Mouse (Mus musculus) limb, embryonic 14.5 days (tissue): ENCODE data around the gene Skiv2l. TPM values are rescaled to one million over a fixed set of nuclear protein-coding genes. Genes with fewer than 3 reads are reported as not detected.
"Not testable (repeated sequence)": the region's sequence is repeated elsewhere in the genome, so short reads cannot be mapped to it uniquely, and the experiment has no call there.

Experiments
- ATAC-seq: fragments of 200-750 bp; cut with Nextera tagmentation; 2 replicates; pipeline ENCODE4 v1.8.0; 2017; ENCODE audit warnings: low read depth, moderate number of reproducible peaks, moderate TSS enrichment; ENCODE audit not compliant: low FRiP score
- DNase-seq: peaks from one replicate; pipeline ENCODE4 v3.0.0-alpha.2; 2015; ENCODE audit warnings: low spot score
- H3K27ac ChIP-seq: fragments of 300-500 bp; sonication (generic); replicated peaks from 2 replicates; pipeline ENCODE4 v1.5.1; 2014; ENCODE audit warnings: low read depth, mild to moderate bottlenecking, low read length, moderate library complexity, mixed read lengths
- H3K27me3 ChIP-seq: fragments of 300-500 bp; sonication (generic); 2 replicates; pipeline ENCODE4 v1.6.1; 2014; ENCODE audit warnings: low read length, mixed read lengths; ENCODE audit not compliant: control insufficient read depth, insufficient read depth
- H3K36me3 ChIP-seq: fragments of 300-500 bp; sonication (generic); 2 replicates; pipeline ENCODE4 v1.6.1; 2014; ENCODE audit warnings: mild to moderate bottlenecking, low read length, moderate library complexity, mixed read lengths; ENCODE audit not compliant: control insufficient read depth, insufficient read depth
- H3K4me1 ChIP-seq: fragments of 300-500 bp; sonication (generic); 2 replicates; pipeline ENCODE4 v1.6.1; 2014; ENCODE audit warnings: antibody characterized with exemption, low read length, mixed read lengths; ENCODE audit not compliant: control insufficient read depth, insufficient read depth
- H3K4me2 ChIP-seq: fragments of 300-500 bp; sonication (generic); replicated peaks from 2 replicates; pipeline ENCODE4 v1.6.1; 2014; ENCODE audit warnings: low read depth, mild to moderate bottlenecking, low read length, moderate library complexity; ENCODE audit not compliant: severe bottlenecking
- H3K4me3 ChIP-seq: fragments of 300-500 bp; sonication (generic); replicated peaks from 2 replicates; pipeline ENCODE4 v1.5.1; 2014; ENCODE audit warnings: low read length
- H3K9ac ChIP-seq: fragments of 300-500 bp; sonication (generic); 2 replicates; pipeline ENCODE4 v1.6.1; 2014; ENCODE audit warnings: mild to moderate bottlenecking, low read depth, low read length, moderate library complexity; ENCODE audit not compliant: severe bottlenecking
- H3K9me3 ChIP-seq: fragments of 300-500 bp; sonication (generic); 2 replicates; pipeline ENCODE4 v1.6.1; 2016; ENCODE audit warnings: low read length; ENCODE audit not compliant: control insufficient read depth
- POLR2A ChIP-seq: fragments of 200-500 bp; IDR thresholded peaks from 2 replicates; pipeline ENCODE4 v1.8.0; 2012; ENCODE audit warnings: inconsistent platforms, mild to moderate bottlenecking, moderate library complexity, borderline replicate concordance; ENCODE audit not compliant: insufficient read depth, insufficient read length; ENCODE audit errors: extremely low read depth
- WGBS: fragments of 180-500 bp; shearing (Covaris S2); extraction: QIAGEN DNeasy Blood & Tissue Kit; methylation state at CpG from one replicate; pipeline ENCODE4 v1.1.7; 2014; 5-methylcytosine and 5-hydroxymethylcytosine counted together
- polyA plus RNA-seq, 2 experiments: library from polyadenylated mRNA; depleted of rRNA in 1 of 2; stranded (reverse) in 1 of 2; unstranded in 1 of 2; fragments of >200 nt; fragmentation: Nextera tagmentation in 1 of 2; extraction: Ambion mirVana in 1 of 2; gene quantifications; 2 replicates each; pipeline versions ENCODE4 v1.2.1 to v1.2.3; 2012 to 2014

Skiv2l gene
- polyA plus RNA-seq, 2 experiments, result 43.5 to 75.8 TPM

DNA sequence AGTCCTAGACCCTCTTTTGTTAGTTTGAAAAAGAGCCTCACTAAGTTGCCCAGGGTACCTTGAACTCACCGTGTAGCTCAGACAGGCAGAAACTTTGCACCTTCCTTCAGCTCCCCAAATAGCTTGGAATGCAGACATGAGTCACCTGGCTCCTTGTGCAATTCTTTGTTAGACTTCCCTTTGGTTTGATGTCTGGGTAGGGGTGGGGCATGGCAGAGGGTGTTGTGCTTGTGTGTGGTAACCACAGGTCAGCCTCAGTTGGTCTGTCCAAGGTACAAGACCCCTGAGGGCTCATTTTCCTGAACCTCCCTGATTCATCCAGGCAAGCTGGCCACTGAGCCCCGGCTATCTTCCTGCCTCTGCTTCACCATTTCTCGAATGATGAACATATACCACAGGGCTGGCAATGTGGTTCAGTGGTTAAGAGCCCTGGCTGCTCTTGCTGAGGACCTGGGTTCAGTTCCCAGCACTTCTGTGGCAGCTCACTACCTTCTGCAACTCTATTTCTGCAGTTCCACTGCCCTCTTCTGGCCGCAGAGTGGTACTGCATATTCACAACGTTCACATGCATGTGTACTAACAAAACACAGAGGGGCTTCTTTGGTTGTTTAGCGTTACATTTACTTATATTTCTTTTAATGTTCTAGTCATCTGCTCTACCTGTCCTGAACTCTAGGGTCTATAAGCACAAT lies 45.0 kb downstream of the Skiv2l start:
- H3K4me1 ChIP-seq, result no peaks in the 10 kb centered on the region
- WGBS, result 77% methylated on average over 6 of the region's 6 CpGs
- no peaks in the 10 kb centered on the region for H3K27me3 ChIP-seq
- no peak overlapping the region for H3K9ac ChIP-seq
- no peak overlapping the region for H3K27ac ChIP-seq
- ATAC-seq (no peak), DNase-seq (no peak)
- no peak for TF ChIP-seq POLR2A
- no peak overlapping the region for H3K4me3 ChIP-seq
- H3K36me3 ChIP-seq, result no peaks in the 10 kb centered on the region
- H3K9me3 ChIP-seq, result no peaks in the 10 kb centered on the region
- H3K4me2 ChIP-seq, result no peak overlapping the region

DNA sequence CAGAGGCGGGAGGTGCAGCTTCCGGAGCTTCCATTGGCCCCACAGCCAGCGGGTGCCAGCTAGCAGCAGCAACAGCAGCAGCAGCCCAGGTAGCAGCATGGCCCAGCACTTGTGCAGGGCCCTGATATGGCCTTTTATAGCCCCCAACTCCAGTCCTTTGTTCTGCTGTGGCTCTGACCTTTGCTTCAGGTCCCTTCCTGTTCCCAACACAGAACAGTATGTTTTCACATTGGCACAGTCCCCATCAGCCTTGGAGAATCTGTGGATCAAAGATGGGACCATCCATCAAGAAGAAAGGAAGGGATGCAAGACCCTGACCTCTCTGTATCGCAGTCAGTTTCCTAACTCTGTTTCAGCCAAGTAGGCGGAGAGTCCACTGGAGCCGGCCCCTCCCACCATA lies 45.7 kb downstream of the Skiv2l start, which contains the start of gene Cyp21a1:
Gene Cyp21a1, minus strand, starts transcription at position 261 of the 400 bp plus-strand sequence.
- H3K4me2 ChIP-seq, H3K4me1 ChIP-seq, H3K4me3 ChIP-seq, ATAC-seq, H3K9ac ChIP-seq, H3K9me3 ChIP-seq, H3K36me3 ChIP-seq, DNase-seq, H3K27ac ChIP-seq, H3K27me3 ChIP-seq: not testable (repeated sequence)
- 80% methylated on average over 1 of the region's 6 CpGs for WGBS

DNA sequence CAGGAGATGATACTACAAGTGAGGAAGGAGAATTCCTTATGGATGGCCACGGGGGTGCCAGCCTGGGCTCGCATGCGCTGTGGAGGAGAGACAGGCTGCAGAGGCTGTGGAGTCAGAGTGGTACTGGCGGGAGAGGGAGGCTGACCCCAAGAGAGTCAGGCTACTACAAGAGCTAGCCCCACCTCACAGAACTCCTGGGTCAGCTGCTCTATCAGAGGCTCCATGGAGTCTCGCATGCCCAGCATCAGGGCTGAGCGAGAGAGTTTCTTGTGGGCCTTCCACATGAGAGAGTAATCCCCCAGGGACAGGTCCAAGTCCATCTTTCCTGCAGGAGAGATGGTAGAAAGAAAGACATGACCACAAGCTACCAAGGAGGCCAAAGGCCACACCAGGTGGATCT lies 46.6 kb downstream of the Skiv2l start:
- ATAC-seq, DNase-seq, H3K4me2 ChIP-seq, H3K4me3 ChIP-seq, H3K9me3 ChIP-seq, H3K27ac ChIP-seq, H3K4me1 ChIP-seq, H3K9ac ChIP-seq, H3K27me3 ChIP-seq, H3K36me3 ChIP-seq: not testable (repeated sequence)
- 94% methylated on average over 6 of the region's 6 CpGs for WGBS

DNA sequence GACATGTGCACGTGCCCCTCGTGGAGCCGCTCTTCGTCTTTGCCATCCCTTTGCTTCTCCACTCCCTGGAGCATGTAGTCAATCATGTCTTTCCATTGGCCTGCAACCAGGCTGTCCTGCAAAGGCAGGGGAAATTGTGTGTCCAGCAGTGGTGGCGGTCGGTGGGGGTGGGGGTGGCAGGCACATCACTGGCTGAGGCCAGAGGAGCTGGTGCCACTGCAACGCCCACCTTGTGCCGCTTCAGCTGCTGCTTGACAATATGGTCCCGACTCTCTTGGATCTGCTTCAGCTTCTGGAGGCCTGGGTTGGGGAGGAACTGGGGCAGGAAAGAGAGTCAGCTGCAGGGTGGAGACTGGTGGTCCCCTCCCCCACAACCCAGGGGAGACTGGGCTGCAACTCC lies 47.3 kb downstream of the Skiv2l start:
- H3K36me3 ChIP-seq, H3K27ac ChIP-seq, H3K9me3 ChIP-seq, DNase-seq, H3K4me2 ChIP-seq, ATAC-seq, H3K4me3 ChIP-seq, H3K27me3 ChIP-seq, H3K4me1 ChIP-seq, H3K9ac ChIP-seq: not testable (repeated sequence)
- 91% methylated on average over 9 of the region's 9 CpGs for WGBS

DNA sequence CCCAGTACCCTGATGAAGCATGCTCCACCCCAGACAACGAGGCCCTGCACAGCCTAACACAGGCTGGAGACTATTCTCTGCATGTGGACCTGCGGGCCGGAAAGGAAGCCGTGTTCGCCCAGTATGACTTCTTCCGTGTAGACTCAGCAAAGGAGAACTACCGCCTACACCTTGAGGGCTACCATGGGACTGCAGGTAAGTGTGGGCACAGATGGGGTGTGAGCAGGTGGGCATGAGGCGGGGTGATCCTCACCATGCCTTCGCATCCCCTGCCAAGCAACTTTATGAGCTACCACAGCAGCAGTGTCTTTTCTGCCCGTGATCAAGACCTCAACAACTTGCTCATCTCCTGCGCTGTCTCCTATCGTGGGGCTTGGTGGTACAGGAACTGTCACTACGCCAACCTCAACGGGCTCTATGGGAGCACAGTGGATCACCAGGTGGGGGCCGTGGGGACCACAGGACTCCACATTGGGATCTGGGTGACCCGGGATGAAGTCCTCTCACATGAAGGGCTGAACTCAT lies 49.2 kb downstream of the Skiv2l start:
- not testable (repeated sequence) for H3K36me3 ChIP-seq, H3K4me2 ChIP-seq, DNase-seq, H3K27ac ChIP-seq, H3K9me3 ChIP-seq, H3K27me3 ChIP-seq, H3K9ac ChIP-seq, ATAC-seq, H3K4me1 ChIP-seq, H3K4me3 ChIP-seq
- 92% methylated on average over 16 of the region's 16 CpGs for WGBS

DNA sequence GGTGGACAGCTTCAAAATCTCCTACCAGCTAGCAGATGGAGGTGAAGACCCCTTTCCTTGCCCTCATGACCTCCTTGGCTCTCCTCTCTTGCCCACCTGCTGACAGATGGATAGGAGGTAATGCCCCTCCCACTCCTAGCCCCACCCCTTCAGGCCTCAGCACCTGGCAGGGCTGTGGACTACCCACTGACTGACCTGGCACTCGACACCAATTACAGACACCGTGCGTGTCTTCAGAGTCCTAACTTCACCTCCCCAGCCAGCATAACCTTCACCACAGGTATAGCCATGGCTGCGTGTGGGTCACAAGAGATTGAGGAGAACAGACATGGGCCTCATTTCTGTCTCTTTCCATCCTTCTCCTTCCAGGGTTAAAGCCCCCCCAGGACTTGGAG lies 50.5 kb downstream of the Skiv2l start:
- Histone ChIP-seq H3K4me3 (no peak overlapping the region), H3K4me1 (no peaks in the 10 kb centered on the region), H3K4me2 (no peak overlapping the region), H3K27ac (no peak overlapping the region), H3K9me3 (no peaks in the 10 kb centered on the region), H3K36me3 (no peaks in the 10 kb centered on the region), H3K27me3 (no peaks in the 10 kb centered on the region), H3K9ac (no peak overlapping the region)
- no peak for TF ChIP-seq POLR2A
- DNase-seq, result no peak
- 90% methylated on average over 4 of the region's 4 CpGs for WGBS
- no peak for ATAC-seq
